Mouse (Mus musculus): ENCODE measurements around the gene Cpvl.

GRCm38 (mm10) chr6:54005302-54005701 is 26.8 kb upstream of the Cpvl start:
- no peak for TF ChIP-seq NRF1 (IDR thresholded peaks at IDR 0.05; ENCODE audit: insufficient read depth, low read depth, low read length, poor library complexity, severe bottlenecking)
- TF ChIP-seq CTCF (IDR thresholded peaks at IDR 0.05 in 2 of 3, conservative IDR thresholded peaks at IDR 0.05 in 1 of 3; ENCODE audit: control insufficient read depth in 1 of 3, insufficient read depth in 1 of 3, low read depth in 2 of 3, low read length in 3 of 3, poor library complexity in 1 of 3, severe bottlenecking in 1 of 3): no peak
- TF ChIP-seq POLR2A (IDR thresholded peaks at IDR 0.05; ENCODE audit: control insufficient read depth in 1 of 2, insufficient read depth in 1 of 2, low read depth in 1 of 2, low read length in 2 of 2, poor library complexity in 1 of 2): no peak
- no peak for TF ChIP-seq E2F4 (IDR thresholded peaks at IDR 0.05; ENCODE audit: borderline replicate concordance, low read depth, low read length)

Data from MEL (cell line).